Mouse (Mus musculus): Measurements from ENCODE around the gene Pdk2. TPM values are rescaled to one million over a fixed set of nuclear protein-coding genes. Genes with fewer than 3 reads are reported as not detected.

Pdk2 gene
- polyA plus RNA-seq, 1 experiment = 9.4 TPM

- Histone ChIP-seq H3K27ac (ENCODE audit: insufficient read depth, low read length) (no peak overlapping the region), H3K4me1 (ENCODE audit: control insufficient read depth, insufficient read depth, low read length) (peaks cover 19% of the 10 kb centered on the region)
- TF ChIP-seq EP300 (IDR thresholded peaks at IDR 0.05; ENCODE audit: insufficient read depth, low read depth, low read length) (no peak), CTCF (IDR thresholded peaks at IDR 0.05; ENCODE audit: low read depth, low read length) (no peak), POLR2A (IDR thresholded peaks at IDR 0.05; ENCODE audit: insufficient read depth, low read length) (no peak)
These were observed 44.6 kb upstream of the Pdk2 start for GRCm38 (mm10) chr11:95085710-95086109.

GRCm38 (mm10) chr11:95084811-95085382, 43.7 kb upstream of the Pdk2 start:
- no peaks in the 10 kb centered on the region for H3K36me3 ChIP-seq (ENCODE audit: control insufficient read depth, insufficient read depth, low read length, poor library complexity, severe bottlenecking)
- peaks cover 19% of the 10 kb centered on the region for H3K4me1 ChIP-seq (ENCODE audit: control insufficient read depth, insufficient read depth, low read length)
- H3K27me3 ChIP-seq (ENCODE audit: control insufficient read depth, insufficient read depth, low read length, poor library complexity, severe bottlenecking) = no peaks in the 10 kb centered on the region
- TF ChIP-seq EP300 (IDR thresholded peaks at IDR 0.05; ENCODE audit: insufficient read depth, low read depth, low read length) (peak; percentile 96), POLR2A (IDR thresholded peaks at IDR 0.05; ENCODE audit: insufficient read depth, low read length) (no peak), CTCF (IDR thresholded peaks at IDR 0.05; ENCODE audit: low read depth, low read length) (no peak)
- H3K9me3 ChIP-seq (replicated peaks; ENCODE audit: control insufficient read depth, insufficient read depth, low read length, poor library complexity, severe bottlenecking) = no peaks in the 10 kb centered on the region
- H3K9ac ChIP-seq (ENCODE audit: low read depth, poor library complexity, severe bottlenecking) = no peak overlapping the region
- H3K27ac ChIP-seq (ENCODE audit: insufficient read depth, low read length) = peak overlapping the region; percentile 13; the same call in 1 of the 2 replicates
- no peak overlapping the region for H3K4me3 ChIP-seq (ENCODE audit: low read depth, low read length)

More at GRCm38 (mm10) chr11:95085710-95086109, 44.6 kb upstream of the Pdk2 start:
- Histone ChIP-seq H3K4me3 (ENCODE audit: low read depth, low read length) (no peak overlapping the region), H3K9me3 (replicated peaks; ENCODE audit: control insufficient read depth, insufficient read depth, low read length, poor library complexity, severe bottlenecking) (no peaks in the 10 kb centered on the region), H3K9ac (ENCODE audit: low read depth, poor library complexity, severe bottlenecking) (no peak overlapping the region), H3K27me3 (ENCODE audit: control insufficient read depth, insufficient read depth, low read length, poor library complexity, severe bottlenecking) (no peaks in the 10 kb centered on the region), H3K36me3 (ENCODE audit: control insufficient read depth, insufficient read depth, low read length, poor library complexity, severe bottlenecking) (no peaks in the 10 kb centered on the region)

DNA sequence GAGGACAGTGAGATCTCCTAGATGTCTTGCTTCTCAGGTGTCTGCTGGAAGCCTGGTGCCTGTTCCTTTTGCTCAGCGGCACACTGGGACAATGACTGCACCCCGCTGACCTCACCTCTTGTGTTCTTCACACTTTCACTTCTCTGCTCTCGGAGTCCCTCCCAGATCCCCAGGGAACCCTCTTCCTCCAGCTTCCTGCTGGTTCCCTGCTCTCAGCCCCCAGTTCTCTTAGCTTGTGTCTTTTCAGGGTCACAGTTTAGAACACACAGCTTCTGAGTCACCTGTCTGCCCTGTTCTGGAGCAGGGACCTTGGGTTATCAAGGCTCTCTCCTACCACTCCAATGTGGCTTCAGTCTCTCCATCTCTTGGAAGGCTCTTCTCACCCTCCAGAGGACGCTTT, 43.0 kb upstream of the Pdk2 start:
- no peak for TF ChIP-seq POLR2A (IDR thresholded peaks at IDR 0.05; ENCODE audit: insufficient read depth, low read length)
- TF ChIP-seq CTCF (IDR thresholded peaks at IDR 0.05; ENCODE audit: low read depth, low read length) = no peak
- TF ChIP-seq EP300 (IDR thresholded peaks at IDR 0.05; ENCODE audit: insufficient read depth, low read depth, low read length) = no peak
- peaks cover 19% of the 10 kb centered on the region for H3K4me1 ChIP-seq (ENCODE audit: control insufficient read depth, insufficient read depth, low read length)

GRCm38 (mm10) chr11:95082896-95083295, 41.7 kb upstream of the Pdk2 start:
- no peaks in the 10 kb centered on the region for H3K9me3 ChIP-seq (replicated peaks; ENCODE audit: control insufficient read depth, insufficient read depth, low read length, poor library complexity, severe bottlenecking)
- H3K4me1 ChIP-seq (ENCODE audit: control insufficient read depth, insufficient read depth, low read length) = peaks cover 19% of the 10 kb centered on the region
- TF ChIP-seq EP300 (IDR thresholded peaks at IDR 0.05; ENCODE audit: insufficient read depth, low read depth, low read length) (no peak), POLR2A (IDR thresholded peaks at IDR 0.05; ENCODE audit: insufficient read depth, low read length) (no peak), CTCF (IDR thresholded peaks at IDR 0.05; ENCODE audit: low read depth, low read length) (no peak)
- no peaks in the 10 kb centered on the region for H3K36me3 ChIP-seq (ENCODE audit: control insufficient read depth, insufficient read depth, low read length, poor library complexity, severe bottlenecking)
- H3K9ac ChIP-seq (ENCODE audit: low read depth, poor library complexity, severe bottlenecking) = no peak overlapping the region
- no peak overlapping the region for H3K27ac ChIP-seq (ENCODE audit: insufficient read depth, low read length)
- no peak overlapping the region for H3K4me3 ChIP-seq (ENCODE audit: low read depth, low read length)
- H3K27me3 ChIP-seq (ENCODE audit: control insufficient read depth, insufficient read depth, low read length, poor library complexity, severe bottlenecking) = no peaks in the 10 kb centered on the region

More for the DNA sequence above, 43.0 kb upstream of the Pdk2 start:
- H3K36me3 ChIP-seq (ENCODE audit: control insufficient read depth, insufficient read depth, low read length, poor library complexity, severe bottlenecking) = no peaks in the 10 kb centered on the region
- no peak overlapping the region for H3K9ac ChIP-seq (ENCODE audit: low read depth, poor library complexity, severe bottlenecking)
- H3K27me3 ChIP-seq (ENCODE audit: control insufficient read depth, insufficient read depth, low read length, poor library complexity, severe bottlenecking) = no peaks in the 10 kb centered on the region
- H3K9me3 ChIP-seq (replicated peaks; ENCODE audit: control insufficient read depth, insufficient read depth, low read length, poor library complexity, severe bottlenecking) = no peaks in the 10 kb centered on the region
- H3K27ac ChIP-seq (ENCODE audit: insufficient read depth, low read length) = no peak overlapping the region
- no peak overlapping the region for H3K4me3 ChIP-seq (ENCODE audit: low read depth, low read length)

GRCm38 (mm10) chr11:95080783-95081182, 39.6 kb upstream of the Pdk2 start:
- no peak overlapping the region for H3K27ac ChIP-seq (ENCODE audit: insufficient read depth, low read length)
- H3K4me3 ChIP-seq (ENCODE audit: low read depth, low read length) = no peak overlapping the region
- H3K9me3 ChIP-seq (replicated peaks; ENCODE audit: control insufficient read depth, insufficient read depth, low read length, poor library complexity, severe bottlenecking) = no peaks in the 10 kb centered on the region
- no peak overlapping the region for H3K9ac ChIP-seq (ENCODE audit: low read depth, poor library complexity, severe bottlenecking)
- H3K36me3 ChIP-seq (ENCODE audit: control insufficient read depth, insufficient read depth, low read length, poor library complexity, severe bottlenecking) = no peaks in the 10 kb centered on the region
- TF ChIP-seq EP300 (IDR thresholded peaks at IDR 0.05; ENCODE audit: insufficient read depth, low read depth, low read length) (no peak), POLR2A (IDR thresholded peaks at IDR 0.05; ENCODE audit: insufficient read depth, low read length) (no peak), CTCF (IDR thresholded peaks at IDR 0.05; ENCODE audit: low read depth, low read length) (no peak)
- H3K4me1 ChIP-seq (ENCODE audit: control insufficient read depth, insufficient read depth, low read length) = peaks cover 9% of the 10 kb centered on the region
- no peaks in the 10 kb centered on the region for H3K27me3 ChIP-seq (ENCODE audit: control insufficient read depth, insufficient read depth, low read length, poor library complexity, severe bottlenecking)

- H3K9ac ChIP-seq (ENCODE audit: low read depth, poor library complexity, severe bottlenecking) = no peak overlapping the region
- no peak overlapping the region for H3K27ac ChIP-seq (ENCODE audit: insufficient read depth, low read length)
- no peak overlapping the region for H3K4me3 ChIP-seq (ENCODE audit: low read depth, low read length)
- H3K36me3 ChIP-seq (ENCODE audit: control insufficient read depth, insufficient read depth, low read length, poor library complexity, severe bottlenecking) = no peaks in the 10 kb centered on the region
- no peaks in the 10 kb centered on the region for H3K9me3 ChIP-seq (replicated peaks; ENCODE audit: control insufficient read depth, insufficient read depth, low read length, poor library complexity, severe bottlenecking)
- H3K27me3 ChIP-seq (ENCODE audit: control insufficient read depth, insufficient read depth, low read length, poor library complexity, severe bottlenecking) = no peaks in the 10 kb centered on the region
- peaks cover 4% of the 10 kb centered on the region for H3K4me1 ChIP-seq (ENCODE audit: control insufficient read depth, insufficient read depth, low read length)
- TF ChIP-seq EP300 (IDR thresholded peaks at IDR 0.05; ENCODE audit: insufficient read depth, low read depth, low read length) (no peak), POLR2A (IDR thresholded peaks at IDR 0.05; ENCODE audit: insufficient read depth, low read length) (no peak), CTCF (IDR thresholded peaks at IDR 0.05; ENCODE audit: low read depth, low read length) (no peak)
These were observed 38.2 kb upstream of the Pdk2 start for GRCm38 (mm10) chr11:95079256-95079875.
